Mouse (Mus musculus) cerebellum, adult 11-12 months (tissue): Measurements from ENCODE around the gene Lrch4.

Experiments used
- DNase-seq: peaks from one replicate; pipeline ENCODE4 v3.0.0; 2022

The Lrch4 gene

GRCm38 (mm10) chr5:137654746-137655145 lies 25.8 kb downstream of the Lrch4 start:
- DNase-seq: no peak

- peak; percentile 76 for DNase-seq
Measured at GRCm38 (mm10) chr5:137656977-137657376, 28.1 kb downstream of the Lrch4 start.

GRCm38 (mm10) chr5:137660064-137660688 lies 31.3 kb downstream of the Lrch4 start:
- DNase-seq: no peak

GRCm38 (mm10) chr5:137663057-137663456 lies 34.1 kb downstream of the Lrch4 start:
- no peak for DNase-seq

- no peak for DNase-seq
Measured at GRCm38 (mm10) chr5:137668971-137669370, 40.0 kb downstream of the Lrch4 start.

- DNase-seq: no peak
Measured at GRCm38 (mm10) chr5:137670240-137670639, 41.3 kb downstream of the Lrch4 start.

- DNase-seq: no peak
Measured at GRCm38 (mm10) chr5:137671443-137672240, 42.7 kb downstream of the Lrch4 start.

GRCm38 (mm10) chr5:137672361-137672760 lies 43.4 kb downstream of the Lrch4 start:
- no peak for DNase-seq

GRCm38 (mm10) chr5:137673015-137673414 lies 44.1 kb downstream of the Lrch4 start:
- no peak for DNase-seq

GRCm38 (mm10) chr5:137674786-137675185 lies 45.9 kb downstream of the Lrch4 start:
- no peak for DNase-seq

- no peak for DNase-seq
Measured at GRCm38 (mm10) chr5:137677859-137678258, 48.9 kb downstream of the Lrch4 start.

- no peak for DNase-seq
Measured at GRCm38 (mm10) chr5:137678736-137679135, 49.8 kb downstream of the Lrch4 start.

- no peak for DNase-seq
Measured at GRCm38 (mm10) chr5:137679726-137680125, 50.8 kb downstream of the Lrch4 start.

- DNase-seq: no peak
Measured at GRCm38 (mm10) chr5:137682526-137682925, 53.6 kb downstream of the Lrch4 start.

GRCm38 (mm10) chr5:137683388-137684293 lies 54.7 kb downstream of the Lrch4 start:
- peak; percentile 35 for DNase-seq

GRCm38 (mm10) chr5:137684294-137685123 lies 55.6 kb downstream of the Lrch4 start, which contains the start of gene Agfg2:
TSS of gene Agfg2 (minus strand) at chr5:137684726.
- peak; percentile 99 for DNase-seq

GRCm38 (mm10) chr5:137685653-137686052 lies 56.7 kb downstream of the Lrch4 start:
- DNase-seq: peak; percentile 16

- no peak for DNase-seq
Measured at GRCm38 (mm10) chr5:137686127-137686790, 57.3 kb downstream of the Lrch4 start.

GRCm38 (mm10) chr5:137689974-137690373 lies 61.1 kb downstream of the Lrch4 start:
- DNase-seq: no peak

- no peak for DNase-seq
Measured at GRCm38 (mm10) chr5:137690531-137690930, 61.6 kb downstream of the Lrch4 start.
